Mouse (Mus musculus) bone marrow macrophage, adult 2 months (primary cell): ENCODE data around the gene Rpsa. TPM values are rescaled to one million over a fixed set of nuclear protein-coding genes. Genes with fewer than 3 reads are reported as not detected.

Source experiments
- H3K27ac ChIP-seq: 2 replicates; pipeline ENCODE4 v1.5.1; 2012; ENCODE audit warnings: low read depth, low read length; ENCODE audit not compliant: insufficient read depth
- H3K4me1 ChIP-seq: 2 replicates; pipeline ENCODE4 v1.6.1; 2012; ENCODE audit warnings: low read length; ENCODE audit not compliant: control insufficient read depth, insufficient read depth
- H3K4me3 ChIP-seq: 2 replicates; pipeline ENCODE4 v1.5.1; 2012; ENCODE audit warnings: mild to moderate bottlenecking, low read length, moderate library complexity; ENCODE audit not compliant: insufficient read depth
- CTCF ChIP-seq: IDR thresholded peaks from 2 replicates; pipeline ENCODE4 v1.5.1; 2012; ENCODE audit warnings: low read depth, mild to moderate bottlenecking, low read length, moderate library complexity
- POLR2A ChIP-seq: IDR thresholded peaks from 2 replicates; pipeline ENCODE4 v1.6.1; 2012; ENCODE audit warnings: mild to moderate bottlenecking, low read depth, low read length, borderline replicate concordance
- polyA plus RNA-seq: library from polyadenylated mRNA; stranded (reverse); fragments of >200 nt; gene quantifications from 2 replicates; pipeline ENCODE4 v1.2.4, GENCODE M21; 2012; ENCODE audit not compliant: missing spikeins, insufficient read depth, insufficient read length

Rpsa gene
- 1,167 and 1,228 TPM in 2 replicates for polyA plus RNA-seq

DNA sequence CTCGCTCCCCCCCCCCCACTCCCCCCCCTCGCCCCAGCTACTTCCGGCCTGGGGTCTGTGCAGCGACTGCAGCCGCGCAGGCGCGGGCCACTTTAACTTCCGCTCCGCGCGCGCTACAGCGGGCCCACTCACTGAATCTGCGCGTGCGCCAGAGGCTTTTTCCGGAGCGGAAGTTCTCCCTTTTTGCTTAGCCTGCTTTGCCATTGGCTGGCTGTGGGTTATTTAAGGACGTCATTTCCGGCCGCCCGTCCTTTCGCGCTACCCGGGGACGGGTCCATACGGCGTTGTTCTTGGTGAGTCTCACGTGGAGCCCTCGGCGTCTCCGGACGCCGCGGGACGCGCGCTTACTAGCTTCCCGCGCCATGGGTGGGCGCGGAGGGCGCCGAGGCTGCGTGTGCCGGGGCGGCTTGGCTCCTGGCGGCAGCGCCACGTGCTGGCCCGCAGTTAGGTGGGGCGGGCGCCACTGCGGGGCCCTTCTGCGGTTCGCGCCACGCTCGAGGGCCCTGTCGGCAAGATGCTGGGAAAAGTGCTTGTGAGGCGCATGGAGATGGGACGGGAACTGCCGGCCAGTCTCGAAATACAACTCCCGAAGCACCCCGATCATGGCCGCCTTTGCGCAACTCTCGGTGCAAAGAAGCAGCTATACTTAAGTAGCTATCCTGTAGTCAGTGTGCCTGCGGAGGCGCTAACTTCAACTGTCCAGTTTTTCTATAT is at the start of gene Rpsa:
Gene Rpsa (plus strand): TSS at position 152 of the 714 bp plus-strand sequence.
- peak within 1 kb of the TSS; percentile 96 for H3K4me3 ChIP-seq
- TF ChIP-seq CTCF, result no peak
- TF ChIP-seq POLR2A, result peak; percentile 81; the same call in 1 of the 2 replicates
- peak within 1 kb of the TSS; percentile 84 for H3K27ac ChIP-seq
- peaks cover 23% of the 10 kb centered on the region for H3K4me1 ChIP-seq

DNA sequence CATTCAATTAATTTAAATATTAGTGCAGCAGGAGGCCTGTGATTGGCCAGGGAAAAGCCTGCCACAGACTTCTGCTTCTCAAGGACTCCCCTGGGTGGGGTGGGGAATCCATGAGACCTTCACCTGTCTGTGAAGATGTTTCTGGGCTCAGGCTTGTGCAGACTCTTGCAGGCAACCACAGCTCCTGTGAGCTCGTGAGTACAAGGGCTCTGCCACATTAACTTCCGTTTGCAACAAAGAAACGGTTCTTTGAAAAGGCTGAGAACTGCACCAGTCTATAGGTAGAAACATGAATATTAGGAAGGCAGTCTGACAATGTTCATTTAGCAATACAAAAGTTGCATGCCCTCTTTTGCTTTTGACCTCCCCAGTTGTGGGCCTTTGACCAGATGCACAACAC is 49.2 kb upstream of the Rpsa start:
- no peak for TF ChIP-seq POLR2A
- Histone ChIP-seq H3K27ac (no peak overlapping the region), H3K4me3 (no peak overlapping the region), H3K4me1 (no peaks in the 10 kb centered on the region)

DNA sequence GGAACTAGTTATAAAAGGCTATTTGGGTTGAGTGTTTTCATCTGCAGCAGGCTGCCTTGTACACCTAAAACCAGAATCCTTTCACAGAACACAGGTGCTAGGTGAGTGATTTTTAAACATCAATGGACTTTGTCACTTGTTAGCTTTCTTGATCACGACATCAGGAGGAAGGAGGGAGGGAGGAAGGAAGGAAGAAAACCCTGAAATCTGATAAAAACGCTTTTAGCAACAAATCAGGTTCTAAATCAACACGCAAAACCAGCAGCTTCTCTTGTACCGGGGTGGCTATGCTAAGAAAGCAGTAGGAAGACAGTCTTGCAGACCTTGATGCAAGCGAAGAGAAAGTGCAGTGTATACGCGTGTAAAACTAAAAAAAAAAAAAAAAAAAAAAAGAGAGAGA is 47.6 kb upstream of the Rpsa start:
- Histone ChIP-seq H3K27ac (no peak overlapping the region), H3K4me3 (no peak overlapping the region), H3K4me1 (no peaks in the 10 kb centered on the region)
- no peak for TF ChIP-seq CTCF
- TF ChIP-seq POLR2A, result no peak

DNA sequence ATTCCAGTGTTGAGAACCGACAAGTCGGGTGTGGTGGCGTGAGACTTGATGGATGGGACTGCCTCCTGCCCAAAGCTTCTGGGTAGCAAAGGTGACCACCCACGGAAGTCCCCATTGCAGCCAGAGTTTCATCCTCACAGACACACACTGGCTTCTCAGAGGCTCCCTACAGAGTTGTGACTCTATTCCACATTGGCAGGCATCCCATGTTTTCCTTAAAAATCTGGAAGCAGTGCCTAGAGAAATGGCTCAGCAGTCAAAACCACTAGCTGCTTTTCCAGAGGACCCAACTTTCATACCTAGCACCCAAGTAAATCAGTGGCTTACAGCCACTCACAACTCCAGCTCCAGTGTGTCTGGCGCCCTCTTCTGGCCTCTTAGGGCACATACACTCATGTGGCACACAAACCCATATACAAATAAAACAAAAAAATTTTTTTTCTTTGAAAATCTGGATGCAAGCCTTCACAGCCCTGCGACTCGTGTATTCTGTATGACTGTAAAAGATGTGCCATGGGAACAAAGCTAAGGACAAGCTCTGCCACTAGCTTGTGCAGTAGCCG is 46.9 kb upstream of the Rpsa start:
- H3K27ac ChIP-seq, result no peak overlapping the region
- no peak overlapping the region for H3K4me3 ChIP-seq

DNA sequence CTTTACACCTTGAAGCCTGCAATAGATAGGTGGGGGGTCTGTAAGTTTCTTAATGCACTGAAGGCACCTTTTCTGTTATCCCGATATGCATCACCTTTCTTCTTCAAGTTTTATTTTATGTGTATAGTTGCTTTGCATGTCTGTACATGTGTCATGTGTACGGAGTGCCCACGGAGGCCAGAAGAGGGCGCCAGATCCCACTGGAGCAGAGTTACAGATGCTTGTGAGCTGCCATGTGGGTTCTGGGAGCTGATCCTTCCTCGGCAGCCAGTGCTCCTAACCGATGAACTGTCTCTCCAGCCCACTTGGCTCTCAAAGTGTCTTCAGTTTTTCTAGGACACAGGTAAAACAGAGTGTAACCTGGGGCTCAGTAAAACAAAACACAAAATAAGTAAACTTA is 46.2 kb upstream of the Rpsa start:
- no peaks in the 10 kb centered on the region for H3K4me1 ChIP-seq
- TF ChIP-seq POLR2A, result no peak
- no peak for TF ChIP-seq CTCF
- no peak overlapping the region for H3K4me3 ChIP-seq
- no peak overlapping the region for H3K27ac ChIP-seq

More for the DNA sequence above, 46.9 kb upstream of the Rpsa start:
- TF ChIP-seq CTCF (no peak), POLR2A (no peak)
- H3K4me1 ChIP-seq, result no peaks in the 10 kb centered on the region

DNA sequence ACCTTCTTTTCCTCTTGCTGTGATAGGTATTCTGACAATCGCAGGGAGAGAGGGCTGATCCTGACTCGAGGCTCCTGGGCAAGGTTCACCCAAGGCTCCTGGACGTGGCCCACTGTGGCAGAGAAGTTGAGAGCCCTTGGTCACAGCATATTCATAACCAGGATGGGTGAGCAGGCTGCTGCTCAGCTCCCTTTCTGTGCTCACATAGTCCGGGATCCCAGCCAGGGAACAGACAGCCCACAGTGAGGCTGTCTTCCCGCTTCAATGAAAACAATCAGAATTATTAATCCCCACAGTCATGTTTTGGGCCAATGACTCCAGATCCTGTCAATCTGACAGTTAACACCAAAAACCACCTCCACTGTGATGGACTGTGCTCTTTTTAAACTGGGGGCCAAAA is 45.5 kb upstream of the Rpsa start:
- no peak overlapping the region for H3K27ac ChIP-seq
- TF ChIP-seq CTCF (no peak), POLR2A (no peak)
- H3K4me1 ChIP-seq, result no peaks in the 10 kb centered on the region
- H3K4me3 ChIP-seq, result no peak overlapping the region

DNA sequence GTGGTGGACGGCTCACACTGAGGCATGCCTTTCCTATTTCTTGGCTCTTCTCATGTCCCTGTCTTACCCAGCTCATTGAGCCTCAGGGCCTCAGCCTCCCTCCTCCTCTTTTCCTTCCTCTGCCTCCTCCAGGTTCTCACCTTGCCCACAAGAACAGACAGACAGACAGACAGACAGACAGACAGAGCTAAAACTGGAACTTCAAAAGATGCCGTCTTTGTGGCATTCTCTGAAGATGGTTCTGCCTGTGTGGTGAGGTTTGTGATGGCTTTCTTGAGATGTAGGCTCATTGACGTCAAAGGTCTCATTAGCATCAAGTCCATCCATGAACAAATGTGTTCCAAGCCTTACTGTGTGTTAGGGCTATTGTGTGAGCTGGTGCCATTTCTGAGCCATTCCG is 44.8 kb upstream of the Rpsa start:
- no peak overlapping the region for H3K27ac ChIP-seq
- no peak for TF ChIP-seq CTCF
- no peak for TF ChIP-seq POLR2A
- no peaks in the 10 kb centered on the region for H3K4me1 ChIP-seq
- no peak overlapping the region for H3K4me3 ChIP-seq

DNA sequence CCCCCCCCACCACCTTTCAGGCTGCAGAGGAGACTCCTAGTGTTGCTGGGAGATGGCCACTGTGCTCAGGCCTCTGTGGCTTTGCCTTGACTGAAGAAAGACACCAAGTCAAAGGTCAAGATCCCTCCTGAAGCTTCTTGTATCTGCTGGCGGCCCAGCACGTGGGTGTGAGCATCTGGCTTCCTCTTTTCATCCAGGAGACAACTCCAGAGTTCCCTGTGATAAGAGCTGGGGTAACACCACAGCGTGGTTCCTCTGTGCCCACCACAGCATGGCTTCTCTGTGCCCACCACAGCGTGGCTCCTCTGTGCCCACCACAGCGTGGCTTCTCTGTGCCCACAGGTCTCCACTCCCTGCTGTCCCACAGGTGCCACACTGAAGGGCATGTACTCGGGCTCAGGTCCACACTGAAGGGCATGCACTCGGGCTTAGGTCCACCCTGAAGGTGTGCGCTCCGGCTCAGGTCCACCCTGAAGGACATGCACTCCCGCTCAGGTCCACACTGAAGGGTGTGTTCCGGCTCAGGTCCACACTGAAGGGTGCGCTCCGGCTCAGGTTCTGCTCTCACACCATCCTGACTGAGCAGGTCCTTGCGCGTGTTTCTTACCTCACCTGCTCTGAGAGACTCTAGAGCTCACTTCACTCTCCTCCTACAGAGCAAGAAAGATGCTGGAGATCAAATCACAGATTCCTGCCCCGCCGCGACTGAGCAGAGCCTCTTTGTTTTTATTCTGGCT is 44.2 kb upstream of the Rpsa start:
- H3K4me1 ChIP-seq, result no peaks in the 10 kb centered on the region
- no peak overlapping the region for H3K4me3 ChIP-seq
- TF ChIP-seq POLR2A, result no peak
- no peak for TF ChIP-seq CTCF
- H3K27ac ChIP-seq, result no peak overlapping the region

DNA sequence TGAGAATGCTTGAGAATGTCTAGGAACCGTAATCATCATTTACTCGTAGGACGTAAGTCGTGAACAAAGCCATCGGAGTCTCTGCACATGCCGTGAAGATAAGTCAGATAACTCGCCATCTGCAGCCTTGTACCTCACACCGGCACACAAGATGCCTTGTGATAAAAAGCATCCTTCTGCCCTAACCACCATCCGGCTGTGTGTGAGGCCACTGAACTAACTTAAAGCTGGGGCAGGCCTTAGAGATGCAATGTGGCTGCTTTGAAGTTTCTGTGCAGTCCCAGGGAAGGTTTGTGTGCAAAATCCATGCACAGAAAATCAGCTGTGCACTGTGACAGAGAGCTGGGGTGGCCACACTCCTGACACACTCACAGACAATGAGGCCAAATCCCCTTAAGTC is 43.1 kb upstream of the Rpsa start:
- no peak for TF ChIP-seq POLR2A
- TF ChIP-seq CTCF, result no peak
- no peak overlapping the region for H3K27ac ChIP-seq
- H3K4me1 ChIP-seq, result no peaks in the 10 kb centered on the region
- H3K4me3 ChIP-seq, result no peak overlapping the region

DNA sequence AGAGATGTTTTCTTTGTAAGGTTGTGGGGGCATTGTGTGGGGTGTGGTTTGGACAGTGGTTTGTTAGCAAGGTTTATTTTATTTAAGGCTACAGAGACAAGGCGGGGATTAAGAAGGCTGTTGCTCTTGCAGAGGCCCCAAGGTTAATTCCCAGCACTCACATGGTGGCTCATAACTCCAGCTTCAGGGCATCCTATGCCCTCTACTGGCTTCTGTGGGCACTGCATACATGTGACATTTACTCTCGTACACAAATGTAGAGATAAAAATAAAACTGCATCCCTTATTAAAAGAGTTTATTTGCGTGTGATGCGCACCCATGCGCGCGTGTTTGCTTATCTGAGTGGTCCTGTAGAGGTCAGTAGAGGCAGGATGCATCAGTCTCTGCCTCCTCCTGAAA is 38.4 kb upstream of the Rpsa start:
- no peaks in the 10 kb centered on the region for H3K4me1 ChIP-seq
- no peak for TF ChIP-seq CTCF
- TF ChIP-seq POLR2A, result no peak
- H3K27ac ChIP-seq, result no peak overlapping the region
- no peak overlapping the region for H3K4me3 ChIP-seq
